Mouse (Mus musculus): ENCODE data around the gene Grm8. TPM values are rescaled to one million over a fixed set of nuclear protein-coding genes. Genes with fewer than 3 reads are reported as not detected.

Grm8 gene
- 12.0 and 12.4 TPM in 2 replicates for polyA plus RNA-seq (2015; fragmentation: Nextera tagmentation; extraction: Ambion mirVana)

DNA sequence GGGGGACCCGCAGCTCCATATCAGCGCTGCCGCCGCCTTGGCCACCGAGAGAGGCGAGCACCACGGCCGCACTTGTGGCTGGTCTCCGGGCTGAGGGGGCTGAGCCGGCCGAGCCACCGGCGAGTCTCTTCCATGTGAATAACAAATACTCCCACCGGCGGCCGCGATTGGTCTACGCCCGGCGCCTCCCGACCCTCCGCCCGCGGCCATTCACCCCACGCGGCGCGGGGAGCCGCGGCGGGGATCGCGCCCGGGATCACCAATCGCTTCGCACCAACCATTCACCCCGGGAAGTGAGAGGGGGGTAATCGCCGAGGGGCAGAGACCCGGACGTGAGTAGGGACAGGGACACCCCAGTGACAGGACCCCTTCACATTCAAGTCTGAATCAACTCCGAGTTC, at the start of gene Grm8:
TSS of gene Grm8 (minus strand) at position 178 of the 401 bp plus-strand sequence.

MicroRNAs within 50 kb of the gene (microRNA counts, 519-probe panel; counts per million panel counts)
- 4,558 counts per million, percentile 49 among the panel's probes with 10 or more counts for microRNA mmu-miR-592

Small RNA genes lying within 50 kb of the gene (microRNA-seq; reads per million reads assigned to microRNA genes)
- 271 reads per million, percentile 58 among the genes with 10 or more reads in this experiment for gene Mir592

Data from neural tube, postnatal 0 days (tissue).